Mouse (Mus musculus) megakaryocyte, embryonic 14.5 days (primary cell): ENCODE data around the gene Mob4.

Source experiments
- FLI1 ChIP-seq: IDR thresholded peaks from 2 replicates; pipeline ENCODE4 v1.6.1; 2012; ENCODE audit warnings: low read length, inconsistent platforms, mixed read lengths
- GATA1 ChIP-seq: IDR thresholded peaks from 3 replicates; pipeline ENCODE4 v1.6.1; 2012; ENCODE audit warnings: mixed read lengths, low read length, inconsistent platforms, borderline replicate concordance

- TF ChIP-seq GATA1: no peak
- no peak for TF ChIP-seq FLI1
Observed at GRCm38 (mm10) chr1:55135846-55136245, 4.8 kb downstream of the Mob4 start.
